Mouse (Mus musculus): Measurements from ENCODE around the gene Nipa1. TPM values are rescaled to one million over a fixed set of nuclear protein-coding genes. Genes with fewer than 3 reads are reported as not detected.

Gene Nipa1
- polyA plus RNA-seq, 1 experiment from 2014 or later: 11.0 TPM

GRCm38 (mm10) chr7:55991129-55991528 lies 28.6 kb downstream of the Nipa1 start:
- H3K4me2 ChIP-seq (ENCODE audit: low read depth): no peak overlapping the region

DNA sequence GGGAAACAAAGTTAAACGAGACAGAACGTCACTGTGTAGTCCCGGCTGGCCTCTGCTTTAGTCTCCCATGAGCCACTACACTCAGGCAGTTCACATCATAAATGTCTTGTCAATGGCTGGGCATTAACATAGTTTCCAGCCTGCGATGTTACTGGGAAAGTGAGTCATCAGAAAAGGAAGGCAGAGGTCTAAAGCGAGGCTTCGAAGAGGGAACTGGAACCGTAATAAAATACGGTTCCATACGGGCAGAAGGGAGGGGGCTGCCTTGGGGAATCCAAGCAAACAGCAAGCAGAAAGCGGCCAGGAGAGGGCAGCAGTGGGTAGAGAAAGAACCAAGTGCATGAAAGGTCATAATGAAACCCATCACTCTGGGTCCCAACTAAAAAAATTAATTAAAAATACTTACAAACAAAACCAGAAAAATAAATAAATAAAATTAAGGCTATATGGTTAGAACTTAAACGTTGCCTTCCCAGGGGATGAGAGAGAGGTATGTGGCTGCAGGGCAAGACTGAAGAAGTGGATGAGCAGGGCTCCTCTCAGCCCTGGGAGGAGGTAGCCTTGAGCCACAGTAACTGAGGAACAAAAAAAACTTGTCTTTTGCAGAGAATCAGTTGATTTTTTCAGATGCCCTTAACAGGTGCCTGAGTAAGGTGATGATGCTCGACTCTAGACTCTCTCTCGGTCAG lies 33.1 kb downstream of the Nipa1 start:
- no peaks in the 10 kb centered on the region for H3K9me3 ChIP-seq (ENCODE audit: control insufficient read depth, low read length)
- no peaks in the 10 kb centered on the region for H3K36me3 ChIP-seq (ENCODE audit: control insufficient read depth, insufficient read depth, low read length)
- H3K4me1 ChIP-seq (ENCODE audit: control insufficient read depth, insufficient read depth, low read length): no peaks in the 10 kb centered on the region
- H3K4me2 ChIP-seq (ENCODE audit: low read depth): no peak overlapping the region
- ATAC-seq (ENCODE audit: insufficient read depth, low FRiP score, low TSS enrichment) (peak; percentile 74), DNase-seq (ENCODE audit: low spot score) (peak; percentile 76)
- WGBS: 36% methylated on average over 13 of the region's 13 CpGs
- H3K27ac ChIP-seq (ENCODE audit: low read depth, low read length): no peak overlapping the region
- no peak overlapping the region for H3K9ac ChIP-seq (ENCODE audit: low read length)
- H3K27me3 ChIP-seq (ENCODE audit: control insufficient read depth, insufficient read depth, low read length): no peaks in the 10 kb centered on the region
- no peak overlapping the region for H3K4me3 ChIP-seq (ENCODE audit: low read depth, low read length)

More at GRCm38 (mm10) chr7:55991129-55991528, 28.6 kb downstream of the Nipa1 start:
- Histone ChIP-seq H3K27ac (ENCODE audit: low read depth, low read length) (no peak overlapping the region), H3K27me3 (ENCODE audit: control insufficient read depth, insufficient read depth, low read length) (no peaks in the 10 kb centered on the region), H3K9me3 (ENCODE audit: control insufficient read depth, low read length) (no peaks in the 10 kb centered on the region), H3K9ac (ENCODE audit: low read length) (no peak overlapping the region), H3K36me3 (ENCODE audit: control insufficient read depth, insufficient read depth, low read length) (no peaks in the 10 kb centered on the region), H3K4me3 (ENCODE audit: low read depth, low read length) (no peak overlapping the region), H3K4me1 (ENCODE audit: control insufficient read depth, insufficient read depth, low read length) (no peaks in the 10 kb centered on the region)
- DNase-seq (ENCODE audit: low spot score) (no peak), ATAC-seq (ENCODE audit: insufficient read depth, low FRiP score, low TSS enrichment) (no peak)
- 94% methylated on average over 3 of the region's 3 CpGs for WGBS

DNA sequence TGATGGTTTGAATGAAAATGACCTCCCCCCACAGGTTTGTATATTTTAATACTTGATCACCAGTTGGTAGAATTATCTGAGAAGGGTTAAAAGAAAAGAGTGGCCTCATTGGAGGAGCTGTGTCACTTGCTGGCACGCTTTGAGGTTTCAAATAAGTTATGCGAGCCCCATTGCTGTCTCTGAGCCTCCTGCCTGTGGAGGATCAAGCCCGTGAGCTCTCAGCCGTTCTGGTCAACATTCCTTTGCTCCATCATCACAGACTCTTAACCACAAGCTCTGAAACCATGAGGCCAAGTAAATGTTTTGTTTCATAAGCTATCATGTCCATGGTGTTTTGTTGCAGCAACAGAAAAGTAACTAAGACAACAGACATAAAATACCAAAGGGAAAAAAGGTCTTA lies 35.0 kb downstream of the Nipa1 start:
- no peak overlapping the region for H3K4me3 ChIP-seq (ENCODE audit: low read depth, low read length)
- H3K27me3 ChIP-seq (ENCODE audit: control insufficient read depth, insufficient read depth, low read length): no peaks in the 10 kb centered on the region
- ATAC-seq (ENCODE audit: insufficient read depth, low FRiP score, low TSS enrichment) (no peak), DNase-seq (ENCODE audit: low spot score) (no peak)
- H3K9ac ChIP-seq (ENCODE audit: low read length): no peak overlapping the region
- H3K4me1 ChIP-seq (ENCODE audit: control insufficient read depth, insufficient read depth, low read length): no peaks in the 10 kb centered on the region
- H3K9me3 ChIP-seq (ENCODE audit: control insufficient read depth, low read length): no peaks in the 10 kb centered on the region
- no peak overlapping the region for H3K27ac ChIP-seq (ENCODE audit: low read depth, low read length)
- 84% methylated on average over 4 of the region's 4 CpGs for WGBS
- no peak overlapping the region for H3K4me2 ChIP-seq (ENCODE audit: low read depth)
- no peaks in the 10 kb centered on the region for H3K36me3 ChIP-seq (ENCODE audit: control insufficient read depth, insufficient read depth, low read length)

GRCm38 (mm10) chr7:55983107-55983506 lies 36.6 kb downstream of the Nipa1 start:
- Histone ChIP-seq H3K4me1 (ENCODE audit: control insufficient read depth, insufficient read depth, low read length) (no peaks in the 10 kb centered on the region), H3K36me3 (ENCODE audit: control insufficient read depth, insufficient read depth, low read length) (no peaks in the 10 kb centered on the region; the same call in 1 of the 2 replicates), H3K27me3 (ENCODE audit: control insufficient read depth, insufficient read depth, low read length) (no peaks in the 10 kb centered on the region), H3K4me3 (ENCODE audit: low read depth, low read length) (no peak overlapping the region), H3K9me3 (ENCODE audit: control insufficient read depth, low read length) (no peaks in the 10 kb centered on the region), H3K27ac (ENCODE audit: low read depth, low read length) (no peak overlapping the region), H3K9ac (ENCODE audit: low read length) (no peak overlapping the region), H3K4me2 (ENCODE audit: low read depth) (no peak overlapping the region)
- no peak for DNase-seq (ENCODE audit: low spot score)
- 88% methylated on average over 5 of the region's 5 CpGs for WGBS
- ATAC-seq (ENCODE audit: insufficient read depth, low FRiP score, low TSS enrichment): no peak

DNA sequence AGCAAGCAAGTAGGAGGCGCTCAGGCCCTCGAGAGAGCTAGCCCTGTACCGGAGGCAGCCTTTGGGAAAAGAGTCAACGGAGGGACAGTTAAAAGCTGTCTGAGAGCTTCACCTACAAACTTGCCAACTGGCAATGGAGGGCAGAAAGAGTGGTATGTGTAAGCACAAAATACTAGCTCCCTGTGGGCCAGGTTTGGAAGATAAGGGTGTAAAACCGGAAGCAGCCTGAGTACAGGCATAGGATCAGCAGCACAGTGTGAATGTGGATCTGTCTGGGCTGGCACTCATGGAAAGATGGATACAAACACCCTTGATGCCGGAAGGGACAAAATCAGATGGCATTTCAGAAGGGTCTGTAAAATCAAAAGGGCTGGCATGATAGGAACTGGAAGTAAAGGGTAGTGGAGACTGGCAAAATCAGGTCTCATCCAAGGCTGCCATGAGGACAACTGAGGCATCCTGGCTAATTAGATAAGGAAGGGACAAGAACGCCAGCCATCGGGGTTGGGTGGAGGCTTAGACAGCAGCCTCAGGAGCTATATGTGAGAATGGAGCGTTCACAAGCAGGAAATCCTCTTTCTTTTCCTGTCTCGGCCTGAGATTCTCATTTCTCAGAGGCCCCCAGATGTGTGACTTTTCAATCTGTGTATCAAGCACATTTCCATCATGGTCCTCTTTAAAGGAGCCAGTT lies 37.6 kb downstream of the Nipa1 start:
- no peak for DNase-seq (ENCODE audit: low spot score)
- no peak overlapping the region for H3K4me3 ChIP-seq (ENCODE audit: low read depth, low read length)
- H3K4me2 ChIP-seq (ENCODE audit: low read depth): no peak overlapping the region
- no peaks in the 10 kb centered on the region for H3K27me3 ChIP-seq (ENCODE audit: control insufficient read depth, insufficient read depth, low read length)
- H3K9me3 ChIP-seq (ENCODE audit: control insufficient read depth, low read length): no peaks in the 10 kb centered on the region
- no peaks in the 10 kb centered on the region; the same call in 1 of the 2 replicates for H3K36me3 ChIP-seq (ENCODE audit: control insufficient read depth, insufficient read depth, low read length)
- 94% methylated on average over 10 of the region's 10 CpGs for WGBS
- H3K9ac ChIP-seq (ENCODE audit: low read length): no peak overlapping the region
- ATAC-seq (ENCODE audit: insufficient read depth, low FRiP score, low TSS enrichment): no peak
- no peaks in the 10 kb centered on the region for H3K4me1 ChIP-seq (ENCODE audit: control insufficient read depth, insufficient read depth, low read length)
- H3K27ac ChIP-seq (ENCODE audit: low read depth, low read length): no peak overlapping the region

DNA sequence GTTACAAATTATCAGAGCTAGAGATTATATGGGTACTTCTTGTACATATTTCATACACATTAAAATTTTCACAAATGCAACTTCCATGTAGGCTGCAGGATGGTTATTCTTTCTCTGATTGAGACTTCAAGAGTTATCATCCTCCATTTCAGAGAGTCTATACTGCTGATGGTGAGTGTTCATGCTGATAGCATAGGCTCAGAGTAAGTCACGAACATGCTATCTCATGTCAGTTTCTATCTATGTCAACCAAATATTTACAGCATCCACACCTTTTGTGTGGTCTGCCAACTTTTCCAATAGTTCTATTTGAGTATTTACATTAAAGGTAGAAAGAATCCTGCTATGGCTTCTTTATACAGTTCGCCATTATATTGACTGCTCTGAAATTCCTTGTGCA lies 38.2 kb downstream of the Nipa1 start:
- no peaks in the 10 kb centered on the region for H3K4me1 ChIP-seq (ENCODE audit: control insufficient read depth, insufficient read depth, low read length)
- no peak overlapping the region for H3K9ac ChIP-seq (ENCODE audit: low read length)
- no peaks in the 10 kb centered on the region for H3K9me3 ChIP-seq (ENCODE audit: control insufficient read depth, low read length)
- ATAC-seq (ENCODE audit: insufficient read depth, low FRiP score, low TSS enrichment) (no peak), DNase-seq (ENCODE audit: low spot score) (no peak)
- no peaks in the 10 kb centered on the region for H3K27me3 ChIP-seq (ENCODE audit: control insufficient read depth, insufficient read depth, low read length)
- no peaks in the 10 kb centered on the region; the same call in 1 of the 2 replicates for H3K36me3 ChIP-seq (ENCODE audit: control insufficient read depth, insufficient read depth, low read length)
- WGBS: 95% methylated on average over 2 of the region's 2 CpGs
- H3K4me2 ChIP-seq (ENCODE audit: low read depth): no peak overlapping the region
- no peak overlapping the region for H3K4me3 ChIP-seq (ENCODE audit: low read depth, low read length)
- H3K27ac ChIP-seq (ENCODE audit: low read depth, low read length): no peak overlapping the region

GRCm38 (mm10) chr7:55974429-55974828 lies 45.3 kb downstream of the Nipa1 start:
- Histone ChIP-seq H3K27me3 (ENCODE audit: control insufficient read depth, insufficient read depth, low read length) (no peaks in the 10 kb centered on the region), H3K4me2 (ENCODE audit: low read depth) (no peak overlapping the region), H3K36me3 (ENCODE audit: control insufficient read depth, insufficient read depth, low read length) (no peaks in the 10 kb centered on the region; the same call in 1 of the 2 replicates), H3K9me3 (ENCODE audit: control insufficient read depth, low read length) (no peaks in the 10 kb centered on the region), H3K27ac (ENCODE audit: low read depth, low read length) (no peak overlapping the region), H3K4me3 (ENCODE audit: low read depth, low read length) (no peak overlapping the region), H3K4me1 (ENCODE audit: control insufficient read depth, insufficient read depth, low read length) (no peaks in the 10 kb centered on the region), H3K9ac (ENCODE audit: low read length) (no peak overlapping the region)
- ATAC-seq (ENCODE audit: insufficient read depth, low FRiP score, low TSS enrichment) (no peak), DNase-seq (ENCODE audit: low spot score) (no peak)
- WGBS: 93% methylated on average over 2 of the region's 2 CpGs

- Histone ChIP-seq H3K9me3 (ENCODE audit: control insufficient read depth, low read length) (no peaks in the 10 kb centered on the region), H3K4me3 (ENCODE audit: low read depth, low read length) (no peak overlapping the region), H3K9ac (ENCODE audit: low read length) (no peak overlapping the region), H3K4me1 (ENCODE audit: control insufficient read depth, insufficient read depth, low read length) (no peaks in the 10 kb centered on the region), H3K27ac (ENCODE audit: low read depth, low read length) (no peak overlapping the region), H3K36me3 (ENCODE audit: control insufficient read depth, insufficient read depth, low read length) (no peaks in the 10 kb centered on the region), H3K4me2 (ENCODE audit: low read depth) (no peak overlapping the region), H3K27me3 (ENCODE audit: control insufficient read depth, insufficient read depth, low read length) (no peaks in the 10 kb centered on the region)
- DNase-seq (ENCODE audit: low spot score) (no peak), ATAC-seq (ENCODE audit: insufficient read depth, low FRiP score, low TSS enrichment) (no peak)
- 73% methylated on average over 1 of the region's 1 CpGs for WGBS
Measured at GRCm38 (mm10) chr7:55969415-55969814, 50.3 kb downstream of the Nipa1 start.
